Comparison of ENCODE assay signal across 27 mouse cellular contexts in genomic region chrX:7937667-7938066, GRCm38 (mm10). TPM values are rescaled to one million over a fixed set of nuclear protein-coding genes. Genes with fewer than 3 reads are reported as not detected.
"Had no signal": no experiment of that assay in that cellular context is flagged by ENCODE, and none has a peak within 500 bp of the region (broad histone marks: within the 10 kb centered on the region; RNA-seq: fewer than 3 reads in every experiment).

No protein-coding gene starts in this region.

- H3K27ac ChIP-seq: kidney, postnatal 0 days; left cerebral cortex, adult 2 months; limb, embryonic 12.5 days; limb, embryonic 15.5 days; liver, embryonic 14.5 days; macrophage; midbrain, embryonic 10.5 days; midbrain, embryonic 13.5 days; neural tube, embryonic 13.5 days had no signal

- H3K9ac ChIP-seq: limb, embryonic 12.5 days; limb, embryonic 15.5 days; liver, embryonic 14.5 days; liver, postnatal 0 days; lung, embryonic 14.5 days; midbrain, embryonic 13.5 days; neural tube, embryonic 13.5 days had no signal

- H3K4me3 ChIP-seq: left cerebral cortex, adult 2 months; limb, embryonic 12.5 days; limb, embryonic 15.5 days; megakaryocyte, embryonic 14.5 days; midbrain, embryonic 10.5 days; midbrain, embryonic 13.5 days; myocyte; neural tube, embryonic 13.5 days had no signal

- DNase-seq: kidney, postnatal 36 days; layer of hippocampus, postnatal 36 days; left cerebral cortex, postnatal 4 days; liver, postnatal 0 days; lung, embryonic 14.5 days; retina, postnatal 1 day; right cerebral cortex, postnatal 25 days; thymus, adult 18-20 months; thymus, postnatal 36 days had no signal

- H3K9me3 ChIP-seq: limb, embryonic 12.5 days; limb, embryonic 15.5 days; midbrain, embryonic 10.5 days; midbrain, embryonic 13.5 days; neural tube, embryonic 13.5 days had no signal

- ATAC-seq: liver, postnatal 0 days; lung, postnatal 0 days; midbrain, embryonic 13.5 days; midbrain, embryonic 16.5 days had no signal

- H3K4me1 ChIP-seq: limb, embryonic 12.5 days; limb, embryonic 15.5 days; midbrain, embryonic 10.5 days; midbrain, embryonic 13.5 days; neural tube, embryonic 13.5 days had no signal

RNA-seq across cellular contexts. Expression of gene Eras, which starts 9.3 kb away (rescaled TPM):
- total RNA-seq: layer of hippocampus, adult 8-10 months; layer of hippocampus, postnatal 10 days; layer of hippocampus, postnatal 36 days; left cerebral cortex, adult 2 months; left cerebral cortex, postnatal 10 days; left cerebral cortex, postnatal 4 days; monocyte, adult 5-6 weeks; neutrophil, adult 5-6 weeks had no signal

RNA-seq across cellular contexts. Expression of gene Pcsk1n, which starts 18.0 kb away (rescaled TPM):
- total RNA-seq: monocyte, adult 5-6 weeks; neutrophil, adult 5-6 weeks had no signal

RNA-seq across cellular contexts. Expression of gene Gm10490, which starts 28.3 kb away (rescaled TPM):
- total RNA-seq: layer of hippocampus, adult 8-10 months; layer of hippocampus, postnatal 10 days; left cerebral cortex, adult 2 months; left cerebral cortex, postnatal 10 days; left cerebral cortex, postnatal 4 days; monocyte, adult 5-6 weeks had no signal

RNA-seq across cellular contexts. Expression of gene Gm10491, which starts 30.0 kb away (rescaled TPM):
- total RNA-seq: layer of hippocampus, adult 8-10 months; layer of hippocampus, postnatal 10 days; layer of hippocampus, postnatal 36 days; left cerebral cortex, adult 2 months; left cerebral cortex, postnatal 10 days; left cerebral cortex, postnatal 4 days; monocyte, adult 5-6 weeks; neutrophil, adult 5-6 weeks had no signal
